Mouse (Mus musculus) regulatory T cell (primary cell): ENCODE measurements around the gene Rbp3.

Experiments
- in situ Hi-C: fragments of 300-600 bp; cut with MboI, MseI; formaldehyde crosslinking; loops from one replicate; pipeline ENCODE4 v1.15.1; 2025; ENCODE audit warnings: high pct_unique_total_duplicates

Rbp3 gene

GRCm38 (mm10) chr14:33972679-33973078, 18.9 kb downstream of the Rbp3 start:
- in situ Hi-C loops = no loop called here

GRCm38 (mm10) chr14:33974752-33975151, 20.9 kb downstream of the Rbp3 start:
- in situ Hi-C loops = no loop called here

GRCm38 (mm10) chr14:33977748-33978147, 23.9 kb downstream of the Rbp3 start:
- in situ Hi-C loops = no loop called here

GRCm38 (mm10) chr14:33978604-33979059, 24.8 kb downstream of the Rbp3 start, which contains the start of gene Zfp488:
Gene Zfp488, minus strand, starts transcription at chr14:33978764.
- in situ Hi-C loops = no loop called here

- in situ Hi-C loops = no loop called here
These were observed 35.4 kb downstream of the Rbp3 start for GRCm38 (mm10) chr14:33989201-33989600.

DNA sequence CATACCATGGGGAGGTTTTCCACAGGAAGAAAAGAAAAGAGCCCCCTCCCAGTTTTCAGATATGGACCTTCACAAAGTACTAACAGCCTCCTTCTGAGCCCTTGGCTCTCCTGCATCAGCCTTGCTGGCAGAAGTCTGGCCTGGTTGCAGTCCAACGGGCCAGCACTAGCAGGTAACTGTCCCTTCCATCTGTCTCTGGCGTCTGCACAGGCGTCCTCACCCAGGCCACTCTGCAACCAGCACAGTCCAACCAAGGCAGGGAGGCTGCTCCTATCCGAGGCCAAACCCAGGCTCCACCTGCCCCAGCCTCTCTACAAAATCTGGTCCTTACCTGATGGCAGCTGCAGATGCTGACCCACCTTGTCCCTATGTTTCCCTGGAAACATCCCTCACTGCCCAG, 38.2 kb downstream of the Rbp3 start:
- in situ Hi-C loops = no loop called here

GRCm38 (mm10) chr14:33993051-33993450, 39.2 kb downstream of the Rbp3 start:
- in situ Hi-C loops = no loop called here

- in situ Hi-C loops = no loop called here
These were observed 39.9 kb downstream of the Rbp3 start for GRCm38 (mm10) chr14:33993521-33994289.

GRCm38 (mm10) chr14:33997427-33997826, 43.6 kb downstream of the Rbp3 start:
- in situ Hi-C loops = no loop called here

- in situ Hi-C loops = no loop called here
These were observed 46.3 kb downstream of the Rbp3 start for GRCm38 (mm10) chr14:34000076-34000475.

DNA sequence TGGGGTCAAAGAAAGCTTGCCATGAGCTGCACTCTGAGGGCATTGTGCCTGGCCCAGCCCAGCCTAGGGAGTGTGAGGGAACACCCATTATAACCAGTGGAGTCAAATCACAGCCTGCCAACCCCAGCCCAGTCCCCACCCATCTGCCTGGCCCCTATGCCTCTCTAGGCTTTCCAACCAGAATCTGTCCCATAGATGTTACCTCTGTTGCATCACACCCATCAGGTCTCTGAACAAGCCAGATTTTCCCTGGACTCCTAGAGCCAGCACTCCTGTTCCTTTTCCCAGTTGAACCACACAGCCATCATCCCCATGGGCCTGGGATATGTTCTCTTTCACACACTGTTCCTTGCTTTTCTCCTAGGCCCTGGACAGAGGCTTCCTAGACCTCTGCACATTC, 47.6 kb downstream of the Rbp3 start:
- in situ Hi-C loops = no loop called here

GRCm38 (mm10) chr14:34002358-34002757, 48.6 kb downstream of the Rbp3 start:
- in situ Hi-C loops = no loop called here
